Mouse (Mus musculus) cerebellum, adult 2 months (tissue): Measurements from ENCODE around the gene Gm6408. TPM values are rescaled to one million over a fixed set of nuclear protein-coding genes. Genes with fewer than 3 reads are reported as not detected.
"Not testable (repeated sequence)": the region's sequence is repeated elsewhere in the genome, so short reads cannot be mapped to it uniquely, and the experiment has no call there.

Source experiments
- DNase-seq, 2 experiments: peaks; one replicate each; pipeline ENCODE4 v3.0.0; 2021
- H3K27ac ChIP-seq: fragments of 200-500 bp; 2 replicates; pipeline ENCODE4 v1.5.1; 2012; ENCODE audit warnings: low read length, control low read depth, inconsistent platforms; ENCODE audit not compliant: insufficient read depth
- H3K27me3 ChIP-seq: fragments of 200-500 bp; 2 replicates; pipeline ENCODE4 v1.6.1; 2012; ENCODE audit warnings: inconsistent platforms, mild to moderate bottlenecking, low read length, moderate library complexity; ENCODE audit not compliant: control insufficient read depth, insufficient read depth
- H3K4me1 ChIP-seq: fragments of 200-500 bp; 2 replicates; pipeline ENCODE4 v1.6.1; 2011; ENCODE audit warnings: low read length; ENCODE audit not compliant: control insufficient read depth, insufficient read depth
- H3K4me3 ChIP-seq: fragments of 200-500 bp; replicated peaks from 2 replicates; pipeline ENCODE3; 2011; ENCODE audit warnings: mild to moderate bottlenecking, low read depth, low read length, control low read depth; ENCODE audit not compliant: insufficient read depth
- CTCF ChIP-seq: fragments of 200-500 bp; IDR thresholded peaks from 2 replicates; pipeline ENCODE4 v1.5.1; 2011; ENCODE audit warnings: low read depth, mild to moderate bottlenecking, control low read depth, low read length, moderate library complexity, borderline replicate concordance; ENCODE audit not compliant: insufficient read depth
- POLR2A ChIP-seq: fragments of 200-500 bp; IDR thresholded peaks from 2 replicates; pipeline ENCODE4 v1.6.1; 2011; ENCODE audit warnings: low read length, control low read depth, borderline replicate concordance; ENCODE audit not compliant: insufficient read depth
- WGBS: fragments of 180-500 bp; shearing (Covaris S2); methylation state at CpG from one replicate; pipeline ENCODE4 v1.1.7; 2018; 5-methylcytosine and 5-hydroxymethylcytosine counted together
- polyA plus RNA-seq: library from polyadenylated mRNA; depleted of rRNA; stranded (reverse); fragments of >200 nt; gene quantifications from 2 replicates; pipeline ENCODE4 v1.2.3, GENCODE M21; 2012

Gm6408 gene
- polyA plus RNA-seq, 1 experiment: 0.18 TPM

GRCm38 (mm10) chr5:146451592-146452254 is 30.0 kb upstream of the Gm6408 start:
- WGBS: 56% methylated on average over 11 of the region's 11 CpGs
- Histone ChIP-seq H3K4me3 (no peak overlapping the region), H3K27ac (no peak overlapping the region), H3K4me1 (no peaks in the 10 kb centered on the region), H3K27me3 (no peaks in the 10 kb centered on the region)
- DNase-seq: no peak
- TF ChIP-seq CTCF (no peak), POLR2A (no peak)

DNA sequence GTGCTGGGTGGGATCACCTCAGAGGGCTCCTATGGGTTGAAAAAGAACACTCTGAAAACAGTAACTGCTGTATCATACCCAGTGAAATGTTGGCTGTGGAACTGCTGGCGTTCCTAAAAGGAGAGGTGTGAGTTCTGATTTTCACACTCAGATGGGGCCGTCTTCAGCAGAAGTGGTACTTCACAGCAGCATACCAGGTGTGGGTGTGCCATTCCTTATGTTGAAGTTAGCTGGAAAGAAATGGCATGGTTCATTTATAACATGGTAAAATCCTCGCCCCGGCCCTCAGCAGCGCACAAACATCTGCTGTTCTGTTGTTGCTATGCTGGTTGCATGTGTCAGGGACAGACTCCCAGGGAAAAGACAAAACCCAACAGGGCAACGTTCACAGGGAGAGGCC is 28.2 kb upstream of the Gm6408 start:
- H3K4me3 ChIP-seq: no peak overlapping the region
- no peak for DNase-seq
- no peaks in the 10 kb centered on the region for H3K27me3 ChIP-seq
- H3K27ac ChIP-seq: no peak overlapping the region
- WGBS: 77% methylated on average over 6 of the region's 6 CpGs
- no peaks in the 10 kb centered on the region for H3K4me1 ChIP-seq
- TF ChIP-seq POLR2A: no peak
- no peak for TF ChIP-seq CTCF

DNA sequence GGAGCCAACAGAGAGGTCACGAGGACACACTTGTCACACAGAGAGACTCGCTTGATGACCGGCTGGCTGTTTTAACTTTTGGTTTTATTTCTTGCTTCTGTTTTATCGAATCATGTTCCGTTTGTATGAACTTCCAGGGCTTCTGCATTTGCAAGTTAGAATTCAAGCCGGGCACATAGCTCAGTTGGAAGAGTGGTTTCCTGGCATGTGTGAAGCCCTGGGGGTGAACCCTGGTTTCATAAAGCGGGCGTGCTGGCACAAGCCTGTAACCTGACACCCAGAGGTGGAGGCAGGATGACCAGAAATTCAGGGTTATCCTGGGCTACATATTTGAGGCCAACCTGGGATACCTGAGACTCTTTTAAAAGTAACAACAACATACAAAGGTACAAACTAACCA is 20.2 kb upstream of the Gm6408 start:
- TF ChIP-seq CTCF (no peak), POLR2A (no peak)
- no peaks in the 10 kb centered on the region for H3K4me1 ChIP-seq
- H3K4me3 ChIP-seq: no peak overlapping the region
- no peaks in the 10 kb centered on the region; the same call in 1 of the 2 replicates for H3K27me3 ChIP-seq
- WGBS: 72% methylated on average over 8 of the region's 8 CpGs
- no peak for DNase-seq
- no peak overlapping the region for H3K27ac ChIP-seq

DNA sequence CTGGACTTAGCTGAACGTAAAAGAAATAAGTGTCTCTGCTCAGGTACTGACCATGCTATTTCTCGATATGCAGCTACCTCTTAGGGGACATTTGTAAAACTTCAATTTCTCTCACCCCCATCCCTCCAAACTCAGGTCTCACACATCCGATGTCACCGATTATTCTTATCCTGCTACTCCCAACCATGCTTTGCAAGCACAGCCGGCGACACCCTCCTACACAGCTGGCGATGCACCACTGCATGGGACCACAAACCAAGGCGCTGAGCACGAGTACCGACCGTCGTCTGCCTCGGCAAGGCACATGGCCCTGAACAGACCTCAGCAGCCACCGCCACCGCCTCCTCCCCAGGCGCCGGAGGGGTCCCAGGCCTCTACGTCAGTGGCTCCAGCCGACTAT is 15.1 kb upstream of the Gm6408 start:
- Histone ChIP-seq H3K4me3 (no peak overlapping the region), H3K4me1 (no peaks in the 10 kb centered on the region), H3K27me3 (no peaks in the 10 kb centered on the region), H3K27ac (no peak overlapping the region)
- WGBS: 93% methylated on average over 19 of the region's 19 CpGs
- TF ChIP-seq CTCF (no peak), POLR2A (no peak)
- no peak for DNase-seq

DNA sequence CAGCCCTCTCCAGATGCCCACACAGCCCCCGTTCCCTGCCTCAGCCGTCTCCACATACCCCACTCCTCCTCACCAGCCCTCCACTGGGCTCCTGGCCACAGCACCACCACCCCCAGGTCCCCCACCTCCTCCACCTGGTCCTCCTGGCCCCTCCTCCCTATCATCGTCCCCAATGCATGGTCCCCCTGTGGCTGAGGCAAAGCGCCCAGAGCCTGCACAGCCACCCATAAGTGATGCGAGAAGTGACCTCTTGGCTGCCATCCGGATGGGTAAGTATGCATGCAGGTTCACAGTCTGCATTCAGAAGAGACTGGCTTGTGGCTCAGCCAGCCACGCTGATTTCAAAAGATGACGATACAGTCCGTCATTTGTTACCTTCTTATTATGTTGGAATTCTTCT is 13.5 kb upstream of the Gm6408 start:
- H3K27me3 ChIP-seq: no peaks in the 10 kb centered on the region
- H3K27ac ChIP-seq: no peak overlapping the region
- no peak for DNase-seq
- no peak overlapping the region for H3K4me3 ChIP-seq
- WGBS: 21% methylated on average over 9 of the region's 9 CpGs
- TF ChIP-seq CTCF (no peak), POLR2A (no peak)
- no peaks in the 10 kb centered on the region for H3K4me1 ChIP-seq

- H3K27me3 ChIP-seq: no peaks in the 10 kb centered on the region
- TF ChIP-seq POLR2A (no peak), CTCF (no peak)
- no peak overlapping the region for H3K4me3 ChIP-seq
- H3K27ac ChIP-seq: no peak overlapping the region
- 45% methylated on average over 9 of the region's 9 CpGs for WGBS
- H3K4me1 ChIP-seq: no peaks in the 10 kb centered on the region
- no peak for DNase-seq
Measured at GRCm38 (mm10) chr5:146470821-146471220, 10.9 kb upstream of the Gm6408 start.

- 76% methylated on average over 5 of the region's 5 CpGs for WGBS
- Histone ChIP-seq H3K4me3 (no peak overlapping the region), H3K27me3 (no peaks in the 10 kb centered on the region), H3K27ac (no peak overlapping the region), H3K4me1 (no peaks in the 10 kb centered on the region)
- TF ChIP-seq POLR2A: no peak
- DNase-seq: no peak
Measured at GRCm38 (mm10) chr5:146471311-146471710, 10.5 kb upstream of the Gm6408 start.

- DNase-seq: no peak
- Histone ChIP-seq H3K27ac (no peak overlapping the region), H3K27me3 (no peaks in the 10 kb centered on the region), H3K4me1 (no peaks in the 10 kb centered on the region), H3K4me3 (no peak overlapping the region)
- TF ChIP-seq POLR2A (no peak), CTCF (no peak)
- WGBS: 78% methylated on average over 12 of the region's 12 CpGs
Measured at GRCm38 (mm10) chr5:146471821-146472220, 9.9 kb upstream of the Gm6408 start.

GRCm38 (mm10) chr5:146479564-146479963 is 2.2 kb upstream of the Gm6408 start:
- not testable (repeated sequence) for H3K27ac ChIP-seq, H3K4me1 ChIP-seq, H3K4me3 ChIP-seq, H3K27me3 ChIP-seq
- TF ChIP-seq CTCF: peak; percentile 61
- peak; percentile 55 to 67 for DNase-seq
- WGBS: 4% methylated on average over 4 of the region's 4 CpGs

DNA sequence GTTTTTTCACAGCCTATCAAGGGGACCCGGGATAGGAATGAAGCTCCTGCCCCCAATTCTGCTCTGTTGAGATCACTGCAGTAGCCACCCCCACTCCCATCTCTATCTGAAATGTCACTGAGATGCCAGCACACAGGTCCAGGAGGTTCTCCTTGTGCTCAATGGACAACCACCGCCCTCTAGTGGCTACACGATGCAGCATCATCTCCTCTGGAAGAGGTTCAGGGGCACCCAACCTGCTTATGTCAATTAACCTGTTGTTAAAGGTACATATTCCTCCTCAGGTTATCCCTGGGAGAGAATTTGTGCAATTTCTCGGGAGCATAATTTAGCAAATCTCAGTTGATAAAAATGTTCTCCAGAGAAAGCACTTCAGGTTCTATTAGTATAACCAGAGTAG is 7.2 kb downstream of the Gm6408 start:
- peak; percentile 24 to 51 for DNase-seq
- not testable (repeated sequence) for H3K4me1 ChIP-seq, H3K27ac ChIP-seq, H3K27me3 ChIP-seq, H3K4me3 ChIP-seq
- WGBS: 8% methylated on average over 3 of the region's 4 CpGs

DNA sequence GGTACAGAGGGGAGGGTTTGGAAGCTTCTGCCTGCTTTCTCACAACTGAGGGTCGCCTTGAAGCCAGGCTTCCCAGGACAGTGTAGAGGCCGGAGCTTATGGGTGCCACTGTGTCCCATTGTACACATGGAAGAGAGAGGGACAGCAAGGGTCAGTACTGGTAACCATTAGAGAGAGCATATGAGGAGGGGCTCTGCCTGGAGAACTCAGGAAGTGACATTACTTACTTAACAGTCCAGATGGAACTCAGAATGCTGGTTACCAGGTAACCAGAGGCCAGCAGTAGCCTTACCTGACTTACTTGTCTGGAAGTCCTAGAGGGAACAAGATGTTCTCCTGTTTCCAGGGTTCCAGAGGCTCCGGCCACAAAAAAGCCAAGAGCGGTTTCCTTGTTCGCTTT is 9.3 kb downstream of the Gm6408 start, which contains the start of gene Gm6370:
Gene Gm6370 (plus strand): TSS at position 301 of the 400 bp plus-strand sequence.
- H3K27me3 ChIP-seq, DNase-seq, H3K4me1 ChIP-seq, H3K27ac ChIP-seq, H3K4me3 ChIP-seq: not testable (repeated sequence)
- no CpG with 5 or more reads among the region's 5 CpGs for WGBS

- H3K27me3 ChIP-seq, H3K4me1 ChIP-seq, H3K4me3 ChIP-seq, DNase-seq, H3K27ac ChIP-seq: not testable (repeated sequence)
- WGBS: no CpG with 5 or more reads among the region's 5 CpGs
Measured at GRCm38 (mm10) chr5:146502099-146502498, 20.3 kb downstream of the Gm6408 start, which contains the start of gene 4930449I24Rik. 4930449I24Rik (plus strand) TSS chr5:146502399.
